Mouse (Mus musculus): ENCODE measurements around the gene Tdp2. TPM values are rescaled to one million over a fixed set of nuclear protein-coding genes. Genes with fewer than 3 reads are reported as not detected.

Gene Tdp2
- polyA plus RNA-seq, 1 experiment from 2014 or later: 22.0 TPM

GRCm38 (mm10) chr13:24879359-24880040 is 48.0 kb downstream of the Tdp2 start:
- Histone ChIP-seq H3K36me3 (ENCODE audit: control insufficient read depth, insufficient read depth, low read length) (no peaks in the 10 kb centered on the region), H3K27me3 (ENCODE audit: control insufficient read depth, insufficient read depth, low read length) (no peaks in the 10 kb centered on the region), H3K4me2 (replicated peaks; ENCODE audit: low read depth) (no peak overlapping the region), H3K9me3 (ENCODE audit: control insufficient read depth, low read length) (no peaks in the 10 kb centered on the region), H3K4me1 (replicated peaks; ENCODE audit: control insufficient read depth, insufficient read depth) (no peaks in the 10 kb centered on the region), H3K4me3 (ENCODE audit: low read depth, low read length) (no peak overlapping the region), H3K27ac (replicated peaks) (no peak overlapping the region), H3K9ac (ENCODE audit: low read length) (no peak overlapping the region)
- WGBS: 70% methylated on average over 15 of the region's 15 CpGs
- DNase-seq (ENCODE audit: low spot score) (peak; percentile 45), ATAC-seq (ENCODE audit: low FRiP score, low TSS enrichment) (peak; percentile 63)
- TF ChIP-seq CTCF (IDR thresholded peaks at IDR 0.05; ENCODE audit: low read depth): no peak
- no peak for TF ChIP-seq EP300 (optimal IDR thresholded peaks at IDR 0.05)

DNA sequence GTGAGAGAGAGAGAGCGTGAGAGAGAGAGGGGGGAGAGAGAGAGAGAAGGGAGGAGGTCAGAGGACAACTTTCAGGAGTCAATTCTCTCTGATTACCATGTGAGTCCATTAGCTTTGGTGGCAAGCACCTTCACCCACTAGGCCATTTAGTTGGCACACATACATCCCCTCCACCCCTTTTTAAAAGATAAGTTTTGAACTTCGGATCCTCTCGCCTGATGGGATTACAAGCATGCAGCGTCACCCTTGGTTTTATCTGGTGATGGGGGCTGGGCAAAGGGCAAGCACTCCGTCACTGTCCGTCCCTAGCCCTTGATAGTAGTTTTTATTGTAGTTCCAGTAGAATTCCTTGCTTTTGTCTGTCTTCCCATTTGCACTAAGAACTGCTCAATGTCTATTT is 48.7 kb downstream of the Tdp2 start:
- Histone ChIP-seq H3K4me1 (replicated peaks; ENCODE audit: control insufficient read depth, insufficient read depth) (no peaks in the 10 kb centered on the region), H3K36me3 (ENCODE audit: control insufficient read depth, insufficient read depth, low read length) (no peaks in the 10 kb centered on the region), H3K27me3 (ENCODE audit: control insufficient read depth, insufficient read depth, low read length) (no peaks in the 10 kb centered on the region), H3K4me3 (ENCODE audit: low read depth, low read length) (no peak overlapping the region), H3K4me2 (replicated peaks; ENCODE audit: low read depth) (no peak overlapping the region), H3K9me3 (ENCODE audit: control insufficient read depth, low read length) (no peaks in the 10 kb centered on the region), H3K27ac (replicated peaks) (no peak overlapping the region), H3K9ac (ENCODE audit: low read length) (no peak overlapping the region)
- ATAC-seq (ENCODE audit: low FRiP score, low TSS enrichment): no peak
- TF ChIP-seq EP300 (optimal IDR thresholded peaks at IDR 0.05) (no peak), CTCF (IDR thresholded peaks at IDR 0.05; ENCODE audit: low read depth) (no peak)
- DNase-seq (ENCODE audit: low spot score): no peak
- WGBS: 73% methylated on average over 6 of the region's 6 CpGs

- ATAC-seq (ENCODE audit: low FRiP score, low TSS enrichment): no peak
- 89% methylated on average over 5 of the region's 5 CpGs for WGBS
Measured at GRCm38 (mm10) chr13:24880704-24881103, 49.2 kb downstream of the Tdp2 start.

DNA sequence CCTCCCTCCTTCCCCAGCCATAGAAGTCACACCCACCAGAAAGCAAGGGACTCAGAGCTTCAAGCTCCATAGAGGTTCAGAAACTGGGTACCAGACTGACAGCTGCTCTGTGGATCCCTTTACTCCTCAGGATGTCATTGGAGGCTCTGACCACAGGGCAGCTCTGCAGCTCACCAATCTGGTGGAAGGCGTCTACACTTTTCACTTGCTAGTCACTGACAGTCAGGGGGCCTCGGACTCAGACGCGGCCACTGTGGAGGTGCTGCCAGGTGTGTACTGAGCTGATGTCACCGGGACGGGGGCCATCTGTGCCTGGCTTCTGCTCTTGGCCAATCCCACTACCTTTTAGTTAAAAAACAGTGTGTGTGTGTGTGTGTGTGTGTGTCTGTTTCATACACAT is 50.9 kb downstream of the Tdp2 start:
- Histone ChIP-seq H3K27me3 (ENCODE audit: control insufficient read depth, insufficient read depth, low read length) (no peaks in the 10 kb centered on the region), H3K4me3 (ENCODE audit: low read depth, low read length) (no peak overlapping the region), H3K36me3 (ENCODE audit: control insufficient read depth, insufficient read depth, low read length) (no peaks in the 10 kb centered on the region), H3K9ac (ENCODE audit: low read length) (no peak overlapping the region), H3K27ac (replicated peaks) (no peak overlapping the region), H3K9me3 (ENCODE audit: control insufficient read depth, low read length) (no peaks in the 10 kb centered on the region), H3K4me1 (replicated peaks; ENCODE audit: control insufficient read depth, insufficient read depth) (no peaks in the 10 kb centered on the region), H3K4me2 (replicated peaks; ENCODE audit: low read depth) (no peak overlapping the region)
- 91% methylated on average over 6 of the region's 6 CpGs for WGBS
- DNase-seq (ENCODE audit: low spot score) (no peak), ATAC-seq (ENCODE audit: low FRiP score, low TSS enrichment) (no peak)
- TF ChIP-seq EP300 (optimal IDR thresholded peaks at IDR 0.05): no peak
- no peak for TF ChIP-seq CTCF (IDR thresholded peaks at IDR 0.05; ENCODE audit: low read depth)

More at GRCm38 (mm10) chr13:24880704-24881103, 49.2 kb downstream of the Tdp2 start:
- TF ChIP-seq EP300 (optimal IDR thresholded peaks at IDR 0.05) (no peak), CTCF (IDR thresholded peaks at IDR 0.05; ENCODE audit: low read depth) (no peak)
- H3K9me3 ChIP-seq (ENCODE audit: control insufficient read depth, low read length): no peaks in the 10 kb centered on the region
- H3K27me3 ChIP-seq (ENCODE audit: control insufficient read depth, insufficient read depth, low read length): no peaks in the 10 kb centered on the region
- no peak overlapping the region for H3K27ac ChIP-seq (replicated peaks)
- no peak for DNase-seq (ENCODE audit: low spot score)
- no peak overlapping the region for H3K4me3 ChIP-seq (ENCODE audit: low read depth, low read length)
- H3K4me1 ChIP-seq (replicated peaks; ENCODE audit: control insufficient read depth, insufficient read depth): no peaks in the 10 kb centered on the region
- H3K9ac ChIP-seq (ENCODE audit: low read length): no peak overlapping the region
- H3K4me2 ChIP-seq (replicated peaks; ENCODE audit: low read depth): no peak overlapping the region
- H3K36me3 ChIP-seq (ENCODE audit: control insufficient read depth, insufficient read depth, low read length): no peaks in the 10 kb centered on the region

DNA sequence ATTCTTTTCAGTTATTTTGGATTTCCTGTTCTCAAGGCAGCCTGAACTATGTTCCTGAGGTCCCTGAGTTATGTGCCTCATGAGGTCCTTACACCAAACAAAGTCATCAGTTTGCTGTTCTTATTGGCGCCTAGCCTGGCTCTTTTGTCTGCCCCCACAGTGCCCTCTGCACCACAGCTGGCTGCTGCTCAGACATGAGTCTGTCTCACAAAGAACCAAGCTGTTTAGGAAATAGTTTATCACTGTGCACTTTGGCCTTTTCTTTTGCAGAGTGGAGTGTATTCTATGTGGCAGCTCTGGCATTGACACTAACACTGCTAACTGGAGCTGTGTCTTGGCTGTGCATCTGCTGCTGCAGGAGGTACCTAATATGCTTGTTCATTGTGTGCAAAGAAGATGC is 58.1 kb downstream of the Tdp2 start:
- ATAC-seq (ENCODE audit: low FRiP score, low TSS enrichment) (no peak), DNase-seq (ENCODE audit: low spot score) (no peak)
- Histone ChIP-seq H3K4me2 (replicated peaks; ENCODE audit: low read depth) (no peak overlapping the region), H3K36me3 (ENCODE audit: control insufficient read depth, insufficient read depth, low read length) (no peaks in the 10 kb centered on the region), H3K9ac (ENCODE audit: low read length) (no peak overlapping the region), H3K4me3 (ENCODE audit: low read depth, low read length) (no peak overlapping the region), H3K4me1 (replicated peaks; ENCODE audit: control insufficient read depth, insufficient read depth) (no peaks in the 10 kb centered on the region), H3K9me3 (ENCODE audit: control insufficient read depth, low read length) (no peaks in the 10 kb centered on the region), H3K27me3 (ENCODE audit: control insufficient read depth, insufficient read depth, low read length) (no peaks in the 10 kb centered on the region), H3K27ac (replicated peaks) (no peak overlapping the region)
- TF ChIP-seq EP300 (optimal IDR thresholded peaks at IDR 0.05) (no peak), CTCF (IDR thresholded peaks at IDR 0.05; ENCODE audit: low read depth) (no peak)
- WGBS: 19% methylated on average over 1 of the region's 1 CpGs

Other genes with a start within 250 kb of the Tdp2 start
- gene Ripor2, start 249.5 kb upstream of the Tdp2 start, polyA plus RNA-seq (2015; fragmentation: Nextera tagmentation; extraction: Ambion mirVana): 1.6 and 1.8 TPM in 2 replicates
- gene Armh2, start 90.4 kb upstream of the Tdp2 start, polyA plus RNA-seq (2015; fragmentation: Nextera tagmentation; extraction: Ambion mirVana): not detected in 2 replicates
- 39.6 and 43.3 TPM in 2 replicates for gene Gmnn, start 69.8 kb upstream of the Tdp2 start, polyA plus RNA-seq (2015; fragmentation: Nextera tagmentation; extraction: Ambion mirVana)
- 11.0 and 11.1 TPM in 2 replicates for gene BC005537, start 30.0 kb upstream of the Tdp2 start, polyA plus RNA-seq (2015; fragmentation: Nextera tagmentation; extraction: Ambion mirVana)
- gene Acot13, start 139 bp upstream of the Tdp2 start, polyA plus RNA-seq (2015; fragmentation: Nextera tagmentation; extraction: Ambion mirVana): 111 and 117 TPM in 2 replicates
- gene D130043K22Rik, start 13.5 kb downstream of the Tdp2 start, polyA plus RNA-seq (2015; fragmentation: Nextera tagmentation; extraction: Ambion mirVana): 0.19 and 0.58 TPM in 2 replicates
- 6.1 and 6.4 TPM in 2 replicates for gene Aldh5a1, start 106.0 kb downstream of the Tdp2 start, polyA plus RNA-seq (2015; fragmentation: Nextera tagmentation; extraction: Ambion mirVana)
- 25.6 and 26.0 TPM in 2 replicates for gene Gpld1, start 111.5 kb downstream of the Tdp2 start, polyA plus RNA-seq (2015; fragmentation: Nextera tagmentation; extraction: Ambion mirVana)
- gene Mrs2, start 188.7 kb downstream of the Tdp2 start, polyA plus RNA-seq (2015; fragmentation: Nextera tagmentation; extraction: Ambion mirVana): 13.9 and 16.4 TPM in 2 replicates
- 0.07 and 0.24 TPM in 2 replicates for gene Dcdc2a, start 224.3 kb downstream of the Tdp2 start, polyA plus RNA-seq (2015; fragmentation: Nextera tagmentation; extraction: Ambion mirVana)